Mouse (Mus musculus) heart, adult 11 months (tissue): ENCODE measurements around the gene Smim6.

Experiments used
- DNase-seq: peaks from one replicate; pipeline ENCODE4 v3.0.0; 2022

The Smim6 gene

DNA sequence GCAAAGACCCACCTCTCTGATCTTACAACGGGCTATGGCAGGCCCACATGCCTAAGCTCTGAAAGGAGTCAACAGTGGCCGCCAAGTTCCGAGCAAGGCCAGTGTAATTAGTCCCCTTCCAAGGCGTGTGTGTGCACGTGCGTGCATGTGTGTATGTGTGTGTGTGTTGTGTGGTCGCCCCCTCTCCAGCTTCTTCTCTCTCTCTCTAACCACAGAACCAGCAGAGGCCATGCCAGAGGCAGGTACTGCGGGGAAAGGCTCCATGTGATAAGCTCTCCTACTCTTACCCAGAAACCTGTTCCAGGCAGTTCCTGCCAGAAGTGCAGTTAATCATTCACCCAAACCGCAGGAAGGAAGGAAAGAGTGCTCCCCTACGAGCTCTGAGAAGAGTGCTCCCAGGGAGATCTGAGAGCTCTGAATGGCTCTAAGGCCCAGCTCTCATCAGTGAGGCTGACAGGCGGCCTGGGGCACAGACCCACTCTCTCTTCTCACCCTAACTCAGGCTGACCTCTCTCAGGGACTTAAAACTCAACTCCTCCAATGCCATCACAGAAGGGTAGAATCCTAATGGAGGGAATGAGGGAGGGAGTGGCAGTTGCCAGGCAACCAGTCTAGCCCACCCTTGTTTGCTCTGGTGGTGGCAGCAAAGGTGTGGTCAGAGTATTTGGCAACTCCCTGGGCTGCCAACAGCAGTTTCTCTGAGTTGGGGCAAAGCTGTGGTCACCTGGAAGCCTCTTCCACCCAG, at the start of gene Smim6:
Gene Smim6, plus strand, starts transcription at position 386 of the 745 bp plus-strand sequence.
- DNase-seq, result no peak

DNA sequence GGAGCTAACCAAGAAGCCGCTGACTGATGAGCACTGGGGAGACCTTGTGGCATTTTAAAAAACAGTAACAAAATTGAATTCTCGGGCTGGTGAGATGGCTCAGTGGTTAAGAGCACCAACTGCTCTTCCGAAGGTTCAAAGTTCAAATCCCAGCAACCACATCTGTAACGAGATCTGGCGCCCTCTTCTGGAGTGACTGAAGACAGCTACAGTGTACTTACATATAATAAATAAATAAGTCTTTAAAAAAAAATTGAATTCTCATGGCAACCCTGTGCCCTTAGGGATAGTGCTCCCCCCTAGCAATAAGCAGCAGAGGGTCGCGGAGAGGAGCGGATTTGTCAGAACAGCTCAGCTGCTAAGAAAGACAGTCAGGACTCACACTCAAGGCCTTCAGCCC, 47.9 kb upstream of the Smim6 start:
- DNase-seq, result no peak

GRCm38 (mm10) chr11:115869393-115869792, 42.4 kb upstream of the Smim6 start:
- no peak for DNase-seq

GRCm38 (mm10) chr11:115872437-115872836, 39.4 kb upstream of the Smim6 start:
- DNase-seq, result no peak

- no peak for DNase-seq
Measured at GRCm38 (mm10) chr11:115875935-115876334, 35.9 kb upstream of the Smim6 start.

DNA sequence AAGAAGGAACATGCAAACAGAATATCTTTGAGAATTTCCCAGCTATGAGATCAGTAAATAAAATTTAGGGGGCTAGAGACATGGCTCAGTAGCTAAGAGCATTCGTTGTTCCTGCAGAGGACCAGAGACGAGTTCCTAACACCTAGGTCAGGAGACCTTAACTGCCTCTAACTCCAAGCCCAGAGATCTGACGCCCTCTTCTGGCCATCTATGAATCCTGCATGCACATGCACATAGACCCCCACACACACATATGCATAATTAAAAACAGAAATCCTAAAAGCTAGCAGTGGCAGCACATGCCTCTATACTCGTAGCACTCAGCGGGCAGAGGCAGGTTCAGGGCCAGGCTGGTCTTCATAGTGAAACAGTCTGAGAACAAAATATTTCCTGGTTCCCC, 35.4 kb upstream of the Smim6 start:
- DNase-seq, result no peak

DNA sequence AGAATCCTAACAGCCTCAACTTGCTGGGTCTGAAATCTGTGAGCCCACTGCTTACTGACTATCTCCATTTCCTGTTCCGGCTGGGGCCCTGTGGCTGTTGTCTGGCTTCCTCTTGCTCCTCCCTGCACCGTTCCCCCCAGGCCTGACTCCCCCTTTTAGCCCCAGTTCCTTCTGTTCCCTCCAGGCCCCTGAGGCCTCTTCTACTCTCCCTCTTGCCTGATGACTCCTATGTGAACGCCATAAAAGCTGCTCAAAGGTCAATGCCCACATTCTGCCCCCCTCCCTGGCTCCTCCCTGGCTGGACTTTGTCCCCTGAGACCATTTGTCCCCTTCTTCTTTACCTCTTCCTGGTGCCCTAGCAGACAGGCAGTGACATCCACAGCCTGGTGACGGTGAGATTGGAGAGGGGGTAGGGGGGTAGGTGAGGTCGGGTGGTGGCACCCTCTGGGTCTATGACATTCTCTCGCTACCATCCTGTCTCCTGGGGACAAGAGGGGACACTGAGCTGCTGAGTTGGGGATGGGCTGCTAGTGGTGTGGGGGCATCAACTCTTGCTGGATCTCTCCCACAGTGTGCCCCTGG, 34.6 kb upstream of the Smim6 start:
- DNase-seq, result no peak

GRCm38 (mm10) chr11:115878071-115878470, 33.7 kb upstream of the Smim6 start:
- DNase-seq, result no peak

GRCm38 (mm10) chr11:115881002-115881401, 30.8 kb upstream of the Smim6 start:
- DNase-seq, result no peak

GRCm38 (mm10) chr11:115883251-115883650, 28.6 kb upstream of the Smim6 start:
- no peak for DNase-seq

DNA sequence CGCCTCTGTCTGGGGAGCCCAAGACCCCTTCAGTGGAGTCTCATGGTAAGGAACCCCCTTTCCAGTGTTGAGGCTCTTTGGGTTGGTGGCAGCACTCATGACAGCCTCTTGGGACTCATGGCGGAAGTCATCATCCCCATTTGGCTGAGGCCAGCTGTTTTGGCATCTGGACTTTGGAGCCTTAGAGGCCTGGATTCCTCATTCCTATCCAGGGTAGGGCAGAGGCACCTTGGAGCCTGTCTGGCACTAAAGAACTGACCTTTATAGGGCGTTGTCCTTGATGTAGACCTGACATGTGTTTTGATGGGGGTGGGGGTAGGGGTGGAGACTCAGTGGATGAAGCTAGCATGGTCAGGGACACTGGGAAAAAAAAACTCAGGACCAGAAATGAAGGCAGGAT, 27.5 kb upstream of the Smim6 start:
- DNase-seq, result no peak

GRCm38 (mm10) chr11:115885281-115885680, 26.5 kb upstream of the Smim6 start:
- no peak for DNase-seq

- DNase-seq, result no peak
Measured at GRCm38 (mm10) chr11:115886446-115886845, 25.4 kb upstream of the Smim6 start.

DNA sequence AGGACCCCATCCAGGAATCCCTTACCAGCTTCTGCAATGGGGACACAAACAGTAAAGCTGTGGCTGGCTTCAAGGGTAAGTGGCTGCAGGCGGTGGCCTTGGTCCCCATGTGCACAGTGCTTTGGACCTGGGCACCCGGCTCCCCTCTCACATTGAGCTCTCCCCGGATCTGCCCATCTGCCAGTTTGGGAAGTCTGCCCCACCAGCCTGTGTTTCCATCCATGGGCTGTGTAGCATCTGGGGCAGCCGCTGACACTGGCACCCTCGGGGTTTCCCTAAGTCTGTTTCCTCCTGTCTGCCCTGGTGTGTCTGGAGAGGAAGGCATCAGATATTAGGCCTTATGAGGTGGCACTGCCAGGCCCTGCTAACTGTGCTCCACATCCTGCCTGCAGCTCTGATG, 23.8 kb upstream of the Smim6 start:
- DNase-seq, result no peak

DNA sequence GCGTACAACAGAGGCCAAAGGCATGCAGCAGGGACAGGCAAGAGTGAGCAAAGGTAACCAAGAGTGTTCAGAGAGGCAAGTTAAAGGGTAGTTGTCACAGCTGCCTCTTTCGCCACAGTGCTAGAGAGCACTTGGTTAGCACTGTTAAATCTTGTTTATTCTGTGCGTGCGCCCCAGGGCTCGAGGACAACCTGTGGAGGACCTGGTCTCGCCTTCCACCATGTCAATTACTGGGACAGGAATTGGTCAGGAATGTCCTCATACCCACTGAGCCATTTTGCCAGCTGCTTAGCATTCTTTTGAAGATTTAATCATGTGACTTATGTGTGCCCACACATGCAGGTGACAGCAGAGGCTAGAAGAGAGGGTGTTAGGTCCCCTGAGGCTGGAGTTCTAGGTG, 22.7 kb upstream of the Smim6 start:
- no peak for DNase-seq

GRCm38 (mm10) chr11:115892213-115892612, 19.6 kb upstream of the Smim6 start:
- no peak for DNase-seq

- no peak for DNase-seq
Measured at GRCm38 (mm10) chr11:115893071-115893470, 18.7 kb upstream of the Smim6 start.

DNA sequence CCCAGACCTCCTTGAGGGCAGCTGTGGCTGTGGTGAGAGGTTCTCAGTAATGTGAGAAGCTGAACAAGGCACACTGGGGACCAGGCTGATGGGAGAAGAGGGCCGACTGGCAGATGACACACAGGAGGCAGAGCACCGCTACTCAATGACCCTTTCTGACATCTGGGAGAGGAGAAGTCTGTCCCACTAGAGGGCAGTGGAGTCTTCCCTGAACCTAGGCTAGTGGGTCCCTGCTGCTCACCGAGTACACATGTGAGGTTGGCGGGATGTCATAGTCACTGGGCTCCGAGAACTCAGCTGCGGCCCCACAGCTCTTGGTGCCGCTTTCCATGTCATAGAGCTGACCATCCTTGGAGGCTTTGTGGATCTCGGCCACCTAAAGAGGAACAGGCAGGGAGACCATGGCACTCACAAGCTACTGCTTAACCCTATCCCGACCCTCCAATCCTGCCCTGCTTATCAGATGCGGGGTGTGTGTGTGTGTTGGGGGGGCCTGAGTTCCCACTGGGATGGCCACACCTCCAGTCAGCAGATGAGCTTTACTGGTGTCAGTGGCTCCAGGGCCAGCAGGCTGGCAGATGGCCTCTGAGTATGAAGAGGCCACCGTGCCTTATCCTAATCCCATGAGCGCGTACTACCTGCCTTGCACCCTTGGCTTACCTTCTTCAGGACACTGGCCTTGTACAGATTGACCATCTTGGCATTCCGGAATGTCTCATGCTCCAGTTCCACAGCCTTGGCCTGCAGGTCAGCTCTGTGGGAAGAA, 16.9 kb upstream of the Smim6 start:
- DNase-seq, result peak; percentile 92

- DNase-seq, result no peak
Measured at GRCm38 (mm10) chr11:115898446-115898845, 13.4 kb upstream of the Smim6 start.

- DNase-seq, result peak; percentile 93
Measured at GRCm38 (mm10) chr11:115898886-115899285, 12.9 kb upstream of the Smim6 start.

DNA sequence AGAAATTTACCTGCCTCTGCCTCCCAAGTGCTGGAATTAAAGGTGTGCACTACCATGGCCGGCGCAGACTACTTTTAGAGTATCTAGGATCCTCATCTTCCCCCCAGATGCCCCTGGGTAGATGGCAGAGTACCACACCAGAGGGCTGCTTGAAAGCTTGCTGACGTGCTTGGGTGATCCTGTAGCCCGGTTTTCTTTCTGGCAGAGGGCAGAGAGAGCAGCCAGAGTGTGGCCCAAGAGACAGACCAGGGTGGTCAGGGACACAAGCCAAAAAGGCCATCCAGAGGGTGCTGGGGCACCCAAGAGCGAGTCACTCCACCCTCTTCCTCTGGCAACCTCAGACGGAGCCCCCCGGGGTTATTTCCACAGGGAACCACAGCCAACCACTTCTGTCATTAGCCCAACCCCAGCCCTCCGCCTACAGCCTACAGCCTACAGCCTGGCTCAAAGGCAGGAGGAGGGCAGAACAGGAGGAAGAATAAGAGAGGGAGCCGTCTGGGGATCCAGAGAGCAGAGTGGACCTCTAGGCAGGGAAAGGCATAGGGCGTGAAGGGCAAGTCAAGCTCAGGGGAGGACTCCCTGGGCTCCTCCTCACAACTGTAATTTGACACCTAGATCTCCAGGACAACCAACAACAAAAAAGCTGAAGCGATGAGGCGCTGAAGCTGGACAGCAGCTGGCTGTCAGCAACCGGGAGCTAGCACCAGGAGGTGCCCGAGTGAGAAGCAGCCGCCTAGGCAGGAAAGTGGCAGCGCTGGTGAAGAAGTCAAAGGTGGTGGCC, 12.1 kb upstream of the Smim6 start, which contains the start of gene Smim5:
Gene Smim5, plus strand, starts transcription at position 481 of the 781 bp plus-strand sequence.
- DNase-seq, result peak; percentile 98

- peak; percentile 95 for DNase-seq
Measured at GRCm38 (mm10) chr11:115900561-115901337, 11.1 kb upstream of the Smim6 start.
